Mouse (Mus musculus): ENCODE measurements around the gene Samd8.

DNA sequence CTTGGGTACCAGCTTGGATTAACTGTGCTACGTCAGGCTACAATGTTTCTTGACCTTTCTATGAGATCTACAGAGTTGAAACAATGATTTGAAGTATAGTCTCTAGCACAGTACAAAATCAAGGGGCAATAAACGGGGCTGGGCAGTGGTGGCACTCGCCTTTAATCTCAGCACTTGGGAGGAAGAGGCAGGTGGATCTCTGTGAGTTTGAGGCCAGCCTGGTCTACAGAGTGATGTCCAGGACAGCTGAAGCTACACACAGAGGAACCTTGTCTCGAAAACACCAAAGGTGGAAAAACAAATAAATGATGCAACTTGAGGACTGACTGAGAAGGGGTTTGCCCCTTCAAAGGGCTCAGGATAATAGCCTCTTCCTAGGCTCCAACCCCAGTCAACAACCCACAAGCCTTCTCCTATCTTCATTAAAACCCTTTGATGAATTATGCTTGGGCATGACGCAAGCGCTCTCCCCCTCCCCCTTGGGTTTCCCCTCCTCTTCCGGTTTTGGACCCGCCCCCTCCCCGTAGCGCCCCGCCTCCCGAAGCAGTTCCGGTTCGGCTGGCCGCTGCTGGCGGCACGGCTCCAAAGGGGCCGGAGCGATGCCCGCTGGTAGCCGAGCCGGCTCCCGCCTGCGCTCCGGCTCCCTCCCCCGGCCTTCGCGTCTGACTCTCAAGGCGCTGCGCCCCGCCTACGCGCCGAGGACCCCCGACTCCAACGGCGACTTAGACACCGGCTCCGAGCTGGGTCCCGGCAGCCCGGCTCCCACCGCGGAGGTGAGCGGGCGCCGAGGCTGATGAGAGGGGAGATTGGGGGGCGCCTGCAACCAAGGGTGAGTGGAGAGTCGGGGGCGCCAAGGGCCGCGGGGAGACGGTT is at the start of gene Samd8:
- TF ChIP-seq POLR2A (IDR thresholded peaks at IDR 0.05; ENCODE audit: extremely low read depth, insufficient read depth, low read length) (peak; percentile 66), CTCF (IDR thresholded peaks at IDR 0.05; ENCODE audit: low read depth, low read length) (no peak)
